Mouse (Mus musculus) Patski (cell line): ENCODE measurements at regions not wholly inside any gene's neighbourhood (a gene's known extent, or its start where the extent isn't known, plus 50 kb on each side); places are given as distances from the start of the nearest gene placed in this dataset.

ENCODE experiments used
- ATAC-seq: fragments of 100-300 bp; one replicate; pipeline ENCODE4 v1.8.0; 2021
- CTCF ChIA-PET: fragments of 350-600 bp; sonication (Branson Sonifier 250); formaldehyde crosslinking; loops from one replicate; lab custom pipeline; 2022; ENCODE audit warnings: inconsistent platforms; lab: Charles Lee
- POLR2A ChIA-PET: fragments of 350-600 bp; sonication (Branson Sonifier 250); formaldehyde crosslinking; loops from one replicate; lab custom pipeline; 2022; ENCODE audit warnings: antibody characterized with exemption, inconsistent platforms; lab: Charles Lee
- DNase-seq: peaks from one replicate; pipeline ENCODE4 v3.0.0-alpha.2; 2011; ENCODE audit warnings: low read depth, low spot score
- H3K27me3 ChIP-seq: fragments of 371-371 bp; one replicate; pipeline ENCODE4 v1.5.1; 2021
- CTCF ChIP-seq: fragments of 100-300 bp; IDR thresholded peaks from one replicate; pipeline ENCODE4 v1.5.1; 2021
- in situ Hi-C: fragments of 300-500 bp; cut with MboI; formaldehyde crosslinking; loops from 3 replicates; pipeline ENCODE4 v1.11.1; 2018; ENCODE audit warnings: low pct_unique_long_range_greater_than_20kb, mixed read lengths

- peaks cover 11% of the 10 kb centered on the region for H3K27me3 ChIP-seq
- no peak for TF ChIP-seq CTCF
- DNase-seq, result no peak
- in situ Hi-C loops, result no loop called here
- POLR2A ChIA-PET, result no interaction called here
- no peak for ATAC-seq
- CTCF ChIA-PET, result interaction anchor here (0.8 kb wide), 1 partner anchor 208 kb away, joined by 3 read pairs; no protein-coding TSS in a partner anchor
Observed at GRCm38 (mm10) chr1:105081942-105082341, 274.6 kb downstream of the Rnf152 start.

GRCm38 (mm10) chr1:105079437-105079836 lies 277.1 kb downstream of the Rnf152 start:
- no peak for TF ChIP-seq CTCF
- H3K27me3 ChIP-seq, result peaks cover 11% of the 10 kb centered on the region
- DNase-seq (no peak), ATAC-seq (no peak)
- in situ Hi-C loops, result no loop called here
- CTCF ChIA-PET, result no interaction called here
- POLR2A ChIA-PET, result no interaction called here

DNA sequence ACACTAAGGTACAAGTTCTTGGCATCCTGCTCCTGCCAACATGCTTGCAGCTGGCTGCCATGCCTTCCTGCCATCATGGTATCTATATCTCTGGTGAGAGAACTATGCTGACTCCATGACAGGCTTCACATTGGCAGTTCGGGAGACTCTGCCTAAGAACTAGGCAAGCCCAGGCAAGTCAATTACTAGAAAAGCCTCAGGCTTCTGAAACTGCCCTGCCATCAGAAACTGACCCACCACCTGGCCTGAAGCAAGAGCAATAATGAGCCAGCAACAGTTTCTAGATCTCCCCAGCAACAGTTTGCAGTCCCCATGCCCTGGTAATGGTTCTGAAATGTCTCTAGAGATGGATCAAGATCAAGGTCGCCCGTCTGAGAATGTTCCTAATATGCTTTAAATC lies 280.8 kb downstream of the Rnf152 start:
- no peak for DNase-seq
- no peak for TF ChIP-seq CTCF
- ChIA-PET CTCF (no interaction called here), POLR2A (no interaction called here)
- in situ Hi-C loops, result no loop called here
- no peak for ATAC-seq
- peaks cover 11% of the 10 kb centered on the region for H3K27me3 ChIP-seq

- H3K27me3 ChIP-seq, result peaks cover 11% of the 10 kb centered on the region
- in situ Hi-C loops, result no loop called here
- no peak for ATAC-seq
- ChIA-PET CTCF (interaction anchor here (0.8 kb wide), 2 partner anchors 9 to 10 kb away, joined by 3 read pairs; no protein-coding TSS in a partner anchor), POLR2A (no interaction called here)
- no peak for TF ChIP-seq CTCF
- no peak for DNase-seq
Observed at GRCm38 (mm10) chr1:105074326-105074725, 282.2 kb downstream of the Rnf152 start.

DNA sequence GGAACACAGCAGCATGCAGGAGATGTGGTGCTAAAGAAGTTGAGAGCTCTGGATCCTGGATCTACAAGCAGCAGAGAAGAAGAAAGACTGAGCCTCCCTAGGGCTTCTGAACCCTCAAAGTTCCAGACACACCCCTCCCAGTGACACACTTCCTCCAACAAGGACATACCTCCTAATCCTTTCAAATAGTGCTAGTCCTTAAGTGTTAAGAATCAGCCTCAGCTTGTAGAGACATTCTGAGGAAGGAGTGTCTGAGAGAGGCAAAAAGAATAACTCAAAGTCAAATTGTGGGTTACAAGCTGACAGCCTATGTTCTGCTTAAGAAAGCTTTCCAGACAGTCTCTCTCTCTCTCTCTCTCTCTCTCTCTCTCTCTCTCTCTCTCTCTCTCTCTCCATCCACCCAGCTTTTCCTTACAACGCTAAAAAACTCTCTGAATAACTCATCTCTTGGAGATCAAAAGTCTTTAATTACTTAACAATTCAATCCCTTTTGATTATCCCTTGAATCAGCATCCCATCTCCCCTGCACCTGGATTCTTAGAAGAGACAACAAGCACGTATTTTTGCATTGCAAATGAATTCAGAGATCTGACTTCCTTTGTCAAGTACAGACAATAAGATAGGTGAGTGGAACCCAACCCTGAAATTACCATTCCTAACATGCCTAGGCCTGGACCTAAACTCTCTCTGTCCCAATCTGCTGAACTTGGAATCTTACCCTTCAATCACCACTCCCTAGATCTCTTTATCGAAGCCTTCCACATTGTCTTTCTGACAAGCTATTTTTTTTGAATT lies 285.7 kb downstream of the Rnf152 start:
- POLR2A ChIA-PET, result no interaction called here
- ATAC-seq (no peak), DNase-seq (no peak)
- no peak for TF ChIP-seq CTCF
- in situ Hi-C loops, result no loop called here
- peaks cover 28% of the 10 kb centered on the region for H3K27me3 ChIP-seq
- CTCF ChIA-PET, result interaction anchor here (1.0 kb wide), 1 partner anchor 164 kb away, joined by 3 read pairs; no protein-coding TSS in a partner anchor

- H3K27me3 ChIP-seq, result peaks cover 38% of the 10 kb centered on the region
- no peak for TF ChIP-seq CTCF
- in situ Hi-C loops, result no loop called here
- DNase-seq, result no peak
- POLR2A ChIA-PET, result no interaction called here
- ATAC-seq, result no peak
- CTCF ChIA-PET, result no interaction called here
Observed at GRCm38 (mm10) chr1:105067902-105068301, 288.6 kb downstream of the Rnf152 start.

DNA sequence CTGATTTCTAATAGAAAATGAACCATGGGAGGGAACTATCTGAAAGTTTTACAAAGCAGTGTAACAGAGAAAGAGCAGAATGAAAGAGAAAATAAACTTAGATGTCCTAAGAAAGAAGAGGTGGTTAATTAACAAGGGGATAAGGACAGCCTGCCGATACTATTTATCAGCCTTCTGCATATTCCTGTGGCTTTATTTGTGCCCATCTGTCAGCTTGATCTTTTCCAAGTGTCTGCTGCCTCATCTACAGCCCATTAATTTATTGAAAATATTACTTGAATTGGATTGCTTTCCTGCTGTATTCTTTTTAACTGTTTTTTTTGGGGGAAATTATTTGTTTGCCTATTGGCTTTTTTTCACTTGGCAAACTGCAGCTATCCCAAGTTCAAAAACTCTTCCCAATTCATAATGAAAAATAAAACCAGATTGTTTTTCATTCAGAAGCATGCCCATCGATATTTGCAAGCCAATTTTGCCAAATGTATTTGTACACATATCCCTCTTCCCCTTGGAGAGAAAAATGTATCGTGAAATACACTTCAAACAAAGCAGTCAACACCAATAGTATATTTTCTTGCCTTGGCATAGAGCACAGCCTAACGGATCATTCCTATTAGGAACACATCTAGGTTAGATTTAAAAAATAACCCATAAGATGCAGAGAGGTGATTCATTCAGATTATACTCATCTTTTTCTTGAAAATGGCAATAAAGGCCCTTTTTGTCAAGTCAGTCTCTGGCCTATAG lies 289.3 kb downstream of the Rnf152 start:
- in situ Hi-C loops, result no loop called here

DNA sequence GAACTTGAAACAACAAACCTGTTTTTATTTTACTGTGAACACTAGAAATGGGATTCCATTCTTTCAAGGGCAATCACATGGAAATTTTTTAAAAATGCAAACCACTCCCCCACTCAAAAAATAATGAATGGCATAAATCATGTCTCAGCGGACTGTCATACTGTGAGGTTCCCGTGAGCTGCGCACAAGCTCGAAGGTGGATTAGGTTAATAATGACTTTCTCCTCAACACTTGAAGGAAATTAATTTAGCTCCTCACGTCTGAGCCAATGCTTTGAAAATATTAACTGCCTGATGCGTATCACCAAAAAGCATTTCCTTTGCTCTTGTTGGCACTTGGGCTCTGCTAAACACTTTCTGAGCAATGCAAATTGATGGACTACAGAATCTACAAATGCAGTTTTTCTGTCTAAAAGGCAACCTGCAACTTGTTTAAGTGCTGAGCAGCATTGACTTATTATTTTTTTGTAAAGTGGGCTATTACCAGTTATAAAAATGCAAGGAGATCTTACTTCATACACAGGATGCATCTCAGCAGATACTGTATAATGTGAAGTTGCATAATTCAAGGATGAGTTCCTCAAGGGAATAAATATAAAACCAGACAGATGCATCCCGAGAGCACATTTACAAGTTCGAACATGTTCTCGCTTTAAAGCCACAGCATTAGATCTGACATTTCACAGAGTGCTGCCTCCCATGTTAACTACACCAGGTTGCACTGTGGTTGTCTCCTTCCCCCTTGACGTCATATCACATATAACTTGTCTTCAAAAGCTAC lies 282.4 kb downstream of the Cdh20 start:
- no peak for TF ChIP-seq CTCF
- ChIA-PET CTCF (no interaction called here), POLR2A (no interaction called here)
- DNase-seq, result no peak
- no peak for ATAC-seq
- H3K27me3 ChIP-seq, result peaks cover 15% of the 10 kb centered on the region
- in situ Hi-C loops, result no loop called here

More for the DNA sequence above, 289.3 kb downstream of the Rnf152 start:
- no peak for TF ChIP-seq CTCF
- ChIA-PET CTCF (no interaction called here), POLR2A (no interaction called here)
- DNase-seq (no peak), ATAC-seq (no peak)
- H3K27me3 ChIP-seq, result peaks cover 38% of the 10 kb centered on the region
